Mouse (Mus musculus) urinary bladder, adult 18-20 months (tissue): ENCODE results near the gene Dennd5a.

Experiments
- DNase-seq, 2 experiments: peaks; one replicate each; pipeline ENCODE4 v3.0.0; 2022; ENCODE audit warnings: low spot score in 2 of 2, mixed read lengths in 2 of 2

Dennd5a gene

GRCm38 (mm10) chr7:109963707-109964106 is 3.4 kb upstream of the Dennd5a start:
- no peak for DNase-seq

GRCm38 (mm10) chr7:109962596-109962995 is 2.3 kb upstream of the Dennd5a start:
- DNase-seq, result no peak

GRCm38 (mm10) chr7:109961570-109961969 is 1.3 kb upstream of the Dennd5a start:
- no peak for DNase-seq

GRCm38 (mm10) chr7:109960613-109961154 is 414 bp upstream of the Dennd5a start:
- DNase-seq, result no peak

- DNase-seq, result no peak
These were observed 1.2 kb downstream of the Dennd5a start for GRCm38 (mm10) chr7:109958843-109959715.

- no peak for DNase-seq
These were observed 2.1 kb downstream of the Dennd5a start for GRCm38 (mm10) chr7:109957996-109958789.

- no peak for DNase-seq
These were observed 5.5 kb downstream of the Dennd5a start for GRCm38 (mm10) chr7:109954622-109955401.

GRCm38 (mm10) chr7:109951297-109951696 is 9.0 kb downstream of the Dennd5a start:
- DNase-seq, result no peak

- DNase-seq, result no peak
These were observed 15.7 kb downstream of the Dennd5a start for GRCm38 (mm10) chr7:109944421-109945034.

- DNase-seq, result no peak
These were observed 30.6 kb downstream of the Dennd5a start for GRCm38 (mm10) chr7:109929628-109930027.

- DNase-seq, result no peak
These were observed 31.9 kb downstream of the Dennd5a start for GRCm38 (mm10) chr7:109928365-109928764.

- DNase-seq, result no peak
These were observed 35.3 kb downstream of the Dennd5a start for GRCm38 (mm10) chr7:109924965-109925364.

- no peak for DNase-seq
These were observed 37.4 kb downstream of the Dennd5a start for GRCm38 (mm10) chr7:109922889-109923288.

GRCm38 (mm10) chr7:109906165-109906564 is 54.1 kb downstream of the Dennd5a start:
- no peak for DNase-seq

- DNase-seq, result no peak
These were observed 59.3 kb downstream of the Dennd5a start for GRCm38 (mm10) chr7:109900921-109901320.

GRCm38 (mm10) chr7:109898911-109899310 is 61.4 kb downstream of the Dennd5a start:
- DNase-seq, result no peak

- peak; percentile 42 to 48 for DNase-seq
These were observed 67.7 kb downstream of the Dennd5a start for GRCm38 (mm10) chr7:109892530-109892929.

- no peak for DNase-seq
These were observed 68.5 kb downstream of the Dennd5a start for GRCm38 (mm10) chr7:109891786-109892185.

GRCm38 (mm10) chr7:109890256-109890655 is 70.0 kb downstream of the Dennd5a start:
- DNase-seq, result no peak

- DNase-seq, result no peak
These were observed 71.0 kb downstream of the Dennd5a start for GRCm38 (mm10) chr7:109889300-109889699.

GRCm38 (mm10) chr7:109886249-109886648 is 74.0 kb downstream of the Dennd5a start:
- no peak for DNase-seq
